Mouse (Mus musculus): ENCODE results near the gene Rnf207. TPM values are rescaled to one million over a fixed set of nuclear protein-coding genes. Genes with fewer than 3 reads are reported as not detected.

Rnf207 gene
- polyA plus RNA-seq, 2 experiments: 0.04 to 0.16 TPM

GRCm38 (mm10) chr4:152349837-152350381, 31.1 kb upstream of the Rnf207 start:
- no peaks in the 10 kb centered on the region for H3K36me3 ChIP-seq (replicated peaks; ENCODE audit: control insufficient read depth, insufficient read depth, low read depth)
- 9% methylated on average over 17 of the region's 17 CpGs for WGBS (ENCODE audit: insufficient replicate concordance)
- peaks cover 0 to 7% of the 10 kb centered on the region in 2 experiments; a peak in 2 of 4 replicates for H3K4me1 ChIP-seq (replicated peaks; ENCODE audit: control insufficient read depth in 2 of 2, insufficient read depth in 2 of 2, low read length in 1 of 2)
- peaks cover 4% of the 10 kb centered on the region; the same call in 1 of the 2 replicates for H3K27me3 ChIP-seq (ENCODE audit: control insufficient read depth, insufficient read depth, low read length)
- H3K9me3 ChIP-seq (ENCODE audit: control insufficient read depth, low read length): no peaks in the 10 kb centered on the region
- TF ChIP-seq EP300 (IDR thresholded peaks at IDR 0.05; ENCODE audit: low read depth) (no peak), CTCF (IDR thresholded peaks at IDR 0.05; ENCODE audit: low read depth) (no peak)
- H3K4me2 ChIP-seq (ENCODE audit: low read depth): no peak overlapping the region
- no peak overlapping the region for H3K4me3 ChIP-seq (ENCODE audit: insufficient read depth in 1 of 2, low read depth in 2 of 2, low read length in 2 of 2)
- no peak overlapping the region for H3K27ac ChIP-seq
- DNase-seq (ENCODE audit: low read depth in 3 of 3, low spot score in 3 of 3): no peak
- no peak overlapping the region for H3K9ac ChIP-seq (replicated peaks)
- ATAC-seq (ENCODE audit: insufficient read depth): no peak

GRCm38 (mm10) chr4:152345120-152345889, 26.5 kb upstream of the Rnf207 start:
- WGBS (ENCODE audit: insufficient replicate concordance): 38% methylated on average over 7 of the region's 7 CpGs

GRCm38 (mm10) chr4:152344651-152345050, 25.9 kb upstream of the Rnf207 start:
- Histone ChIP-seq H3K27me3 (ENCODE audit: control insufficient read depth, insufficient read depth, low read length) (peaks cover 13% of the 10 kb centered on the region), H3K9ac (replicated peaks) (no peak overlapping the region), H3K4me3 (ENCODE audit: insufficient read depth in 1 of 2, low read depth in 2 of 2, low read length in 2 of 2) (no peak overlapping the region), H3K36me3 (replicated peaks; ENCODE audit: control insufficient read depth, insufficient read depth, low read depth) (no peaks in the 10 kb centered on the region), H3K4me1 (replicated peaks; ENCODE audit: control insufficient read depth in 2 of 2, insufficient read depth in 2 of 2, low read length in 1 of 2) (peaks cover 0 to 12% of the 10 kb centered on the region in 2 experiments; a peak in 2 of 4 replicates), H3K27ac (no peak overlapping the region), H3K9me3 (ENCODE audit: control insufficient read depth, low read length) (no peaks in the 10 kb centered on the region), H3K4me2 (ENCODE audit: low read depth) (no peak overlapping the region)
- 7% methylated on average over 7 of the region's 7 CpGs for WGBS (ENCODE audit: insufficient replicate concordance)
- no peak for TF ChIP-seq EP300 (IDR thresholded peaks at IDR 0.05; ENCODE audit: low read depth)
- ATAC-seq (ENCODE audit: insufficient read depth): peak; percentile 32; the same call in 1 of the 2 replicates
- DNase-seq (ENCODE audit: low read depth in 3 of 3, low spot score in 3 of 3): no peak

More at GRCm38 (mm10) chr4:152345120-152345889, 26.5 kb upstream of the Rnf207 start:
- H3K27ac ChIP-seq: no peak overlapping the region
- ATAC-seq (ENCODE audit: insufficient read depth): peak; percentile 69
- H3K4me3 ChIP-seq (ENCODE audit: insufficient read depth in 1 of 2, low read depth in 2 of 2, low read length in 2 of 2): no peak overlapping the region
- peaks cover 9% of the 10 kb centered on the region for H3K27me3 ChIP-seq (ENCODE audit: control insufficient read depth, insufficient read depth, low read length)
- H3K9me3 ChIP-seq (ENCODE audit: control insufficient read depth, low read length): no peaks in the 10 kb centered on the region
- no peaks in the 10 kb centered on the region for H3K36me3 ChIP-seq (replicated peaks; ENCODE audit: control insufficient read depth, insufficient read depth, low read depth)
- peak in 1 of 3 experiments; percentile 35 for DNase-seq (ENCODE audit: low read depth in 3 of 3, low spot score in 3 of 3)
- H3K4me2 ChIP-seq (ENCODE audit: low read depth): no peak overlapping the region
- TF ChIP-seq CTCF (IDR thresholded peaks at IDR 0.05; ENCODE audit: low read depth) (no peak), EP300 (IDR thresholded peaks at IDR 0.05; ENCODE audit: low read depth) (no peak)
- no peak overlapping the region for H3K9ac ChIP-seq (replicated peaks)
- H3K4me1 ChIP-seq (replicated peaks; ENCODE audit: control insufficient read depth in 2 of 2, insufficient read depth in 2 of 2, low read length in 1 of 2): peaks cover 0 to 12% of the 10 kb centered on the region in 2 experiments; a peak in 2 of 4 replicates

GRCm38 (mm10) chr4:152343296-152343695, 24.5 kb upstream of the Rnf207 start:
- Histone ChIP-seq H3K27me3 (ENCODE audit: control insufficient read depth, insufficient read depth, low read length) (peaks cover 25% of the 10 kb centered on the region), H3K27ac (no peak overlapping the region), H3K4me2 (ENCODE audit: low read depth) (no peak overlapping the region), H3K9me3 (ENCODE audit: control insufficient read depth, low read length) (no peaks in the 10 kb centered on the region), H3K36me3 (replicated peaks; ENCODE audit: control insufficient read depth, insufficient read depth, low read depth) (no peaks in the 10 kb centered on the region), H3K4me1 (replicated peaks; ENCODE audit: control insufficient read depth in 2 of 2, insufficient read depth in 2 of 2, low read length in 1 of 2) (peaks cover 0 to 12% of the 10 kb centered on the region in 2 experiments; a peak in 2 of 4 replicates), H3K4me3 (ENCODE audit: insufficient read depth in 1 of 2, low read depth in 2 of 2, low read length in 2 of 2) (no peak overlapping the region), H3K9ac (replicated peaks) (no peak overlapping the region)
- TF ChIP-seq CTCF (IDR thresholded peaks at IDR 0.05; ENCODE audit: low read depth): peak; percentile 76
- no peak for TF ChIP-seq EP300 (IDR thresholded peaks at IDR 0.05; ENCODE audit: low read depth)
- 9% methylated on average over 5 of the region's 5 CpGs for WGBS (ENCODE audit: insufficient replicate concordance)
- DNase-seq (ENCODE audit: low read depth in 3 of 3, low spot score in 3 of 3): no peak
- ATAC-seq (ENCODE audit: insufficient read depth): no peak

GRCm38 (mm10) chr4:152340584-152341284, 21.9 kb upstream of the Rnf207 start:
- no peak for ATAC-seq (ENCODE audit: insufficient read depth)
- H3K27me3 ChIP-seq (ENCODE audit: control insufficient read depth, insufficient read depth, low read length): peaks cover 42% of the 10 kb centered on the region
- WGBS (ENCODE audit: insufficient replicate concordance): 30% methylated on average over 15 of the region's 15 CpGs
- no peak overlapping the region for H3K9ac ChIP-seq (replicated peaks)
- no peak overlapping the region for H3K4me3 ChIP-seq (ENCODE audit: insufficient read depth in 1 of 2, low read depth in 2 of 2, low read length in 2 of 2)
- TF ChIP-seq CTCF (IDR thresholded peaks at IDR 0.05; ENCODE audit: low read depth) (no peak), EP300 (IDR thresholded peaks at IDR 0.05; ENCODE audit: low read depth) (no peak)
- H3K36me3 ChIP-seq (replicated peaks; ENCODE audit: control insufficient read depth, insufficient read depth, low read depth): no peaks in the 10 kb centered on the region; the same call in 1 of the 2 replicates
- no peak overlapping the region for H3K4me2 ChIP-seq (ENCODE audit: low read depth)
- DNase-seq (ENCODE audit: low read depth in 3 of 3, low spot score in 3 of 3): no peak
- peaks cover 0 to 9% of the 10 kb centered on the region in 2 experiments; a peak in 2 of 4 replicates for H3K4me1 ChIP-seq (replicated peaks; ENCODE audit: control insufficient read depth in 2 of 2, insufficient read depth in 2 of 2, low read length in 1 of 2)
- no peaks in the 10 kb centered on the region for H3K9me3 ChIP-seq (ENCODE audit: control insufficient read depth, low read length)
- no peak overlapping the region for H3K27ac ChIP-seq

Measured in liver, embryonic 14.5 days (tissue).